Mouse (Mus musculus) neutrophil, adult 5-6 weeks (primary cell): ENCODE results near the gene Hnrnpm. TPM values are rescaled to one million over a fixed set of nuclear protein-coding genes. Genes with fewer than 3 reads are reported as not detected.

ENCODE experiments used
- ATAC-seq: fragments of 151-379, 151-347 bp; 2 replicates; pipeline ENCODE4 v1.8.0; 2017; ENCODE audit warnings: mild to moderate bottlenecking, moderate TSS enrichment; ENCODE audit not compliant: insufficient number of reproducible peaks, poor library complexity, low FRiP score, severe bottlenecking; ENCODE audit errors: extremely low read depth
- total RNA-seq: library from RNA; stranded (forward); fragments of 200-1000 nt; gene quantifications from 2 replicates; pipeline ENCODE4 v1.2.3, GENCODE M21; 2017

Gene Hnrnpm
- total RNA-seq, 1 experiment from 2014 or later: 353 TPM

DNA sequence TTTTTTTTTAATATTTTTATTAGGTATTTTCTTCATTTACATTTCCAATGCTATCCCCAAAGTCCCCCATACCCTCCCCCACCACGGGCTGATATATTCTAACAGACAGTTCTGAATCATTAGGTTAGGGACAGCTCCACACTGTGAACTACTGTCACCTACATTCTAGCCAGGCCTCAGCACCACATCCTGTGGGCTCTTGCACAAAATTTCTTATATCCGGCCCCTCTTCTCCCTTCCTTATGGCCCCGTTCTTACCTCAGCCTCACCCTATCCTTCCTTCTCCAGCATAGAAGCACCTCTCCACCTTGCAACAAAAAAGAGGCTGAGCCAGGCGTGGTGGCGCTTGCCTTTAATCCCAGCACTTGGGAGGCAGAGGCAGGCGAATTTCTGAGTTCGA lies 76.1 kb downstream of the Hnrnpm start:
- ATAC-seq: no peak

DNA sequence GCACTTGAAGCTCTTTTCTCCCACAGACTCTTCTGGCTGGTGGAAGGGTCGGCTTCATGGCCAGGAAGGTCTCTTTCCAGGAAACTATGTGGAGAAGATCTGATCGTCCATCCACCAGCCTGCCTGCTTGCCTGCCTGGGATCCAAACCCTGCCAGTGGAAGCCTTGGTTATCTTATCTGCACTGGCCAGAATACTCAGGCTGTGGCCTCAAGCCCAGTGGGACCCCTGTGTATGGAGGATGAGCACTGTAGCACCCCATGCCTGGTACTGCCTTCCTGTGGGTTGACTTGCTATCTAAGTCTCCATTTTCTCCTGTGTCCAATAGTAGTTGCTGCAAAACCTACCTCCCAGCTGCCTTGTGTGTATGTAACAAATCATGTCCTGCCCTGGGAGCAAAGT lies 79.4 kb downstream of the Hnrnpm start:
- ATAC-seq: no peak

DNA sequence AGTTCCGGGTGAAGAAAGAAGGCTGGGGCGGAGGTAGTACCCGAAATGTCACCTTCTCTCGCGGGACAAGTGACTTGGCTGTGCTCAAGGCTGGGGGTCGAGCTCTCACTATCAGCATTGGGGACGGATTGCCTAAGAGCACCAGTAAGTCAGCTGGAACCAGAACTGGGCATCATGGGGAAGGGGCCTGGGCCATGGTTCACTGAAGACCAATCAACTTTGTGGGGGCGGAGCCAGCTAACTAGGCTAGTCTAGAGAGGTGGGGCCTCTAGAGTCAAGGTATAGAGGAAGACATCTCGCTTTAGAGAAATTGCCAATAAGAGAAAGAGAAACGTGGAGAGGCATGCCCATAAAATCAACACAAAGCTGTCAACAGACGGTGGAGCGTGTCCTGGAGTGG lies 84.7 kb downstream of the Hnrnpm start:
- no peak for ATAC-seq

GRCm38 (mm10) chr17:33600831-33601230 lies 85.8 kb downstream of the Hnrnpm start:
- ATAC-seq: no peak

GRCm38 (mm10) chr17:33599836-33600475 lies 86.7 kb downstream of the Hnrnpm start:
- no peak for ATAC-seq

GRCm38 (mm10) chr17:33598506-33598905 lies 88.2 kb downstream of the Hnrnpm start:
- no peak for ATAC-seq

DNA sequence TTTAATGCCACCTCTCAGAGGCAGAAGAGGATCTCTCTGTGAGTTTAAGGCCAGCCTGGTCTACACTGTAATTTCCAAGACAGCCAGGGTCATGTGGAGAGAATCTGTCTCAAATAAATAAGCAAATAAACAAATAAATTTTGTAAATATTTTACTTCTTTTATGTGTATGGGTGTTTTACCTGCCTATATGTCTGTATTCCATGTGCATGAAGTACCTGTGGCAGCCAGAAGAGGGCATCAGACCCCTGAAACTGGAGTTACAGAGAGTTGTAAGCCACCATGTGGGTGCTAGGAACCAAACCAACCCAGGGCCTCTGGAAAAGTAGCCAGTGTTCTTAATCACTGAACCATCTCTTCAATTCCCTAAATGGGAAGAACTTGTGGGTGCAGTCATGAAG lies 89.4 kb downstream of the Hnrnpm start:
- no peak for ATAC-seq

Other genes starting within 250 kb of the Hnrnpm start
- 62.0 and 78.5 TPM in 2 replicates for gene Adamts10, start 162.7 kb downstream of the Hnrnpm start, total RNA-seq
- gene Myo1f, start 131.2 kb downstream of the Hnrnpm start, total RNA-seq: 383 and 399 TPM in 2 replicates
- gene Zfp414, start 57.8 kb downstream of the Hnrnpm start, total RNA-seq: 35.3 and 40.5 TPM in 2 replicates
- gene Pram1, start 48.8 kb downstream of the Hnrnpm start, total RNA-seq: 64.7 and 68.6 TPM in 2 replicates
- gene March2, start 31.8 kb upstream of the Hnrnpm start, total RNA-seq: 62.6 and 68.3 TPM in 2 replicates
- gene Rab11b, start 73.7 kb upstream of the Hnrnpm start, total RNA-seq: 33.9 and 50.0 TPM in 2 replicates
- gene Angptl4, start 95.0 kb upstream of the Hnrnpm start, total RNA-seq: 2.3 TPM in 1 of 2 replicates, not detected in the other
- gene Kank3, start 123.7 kb upstream of the Hnrnpm start, total RNA-seq: 3.1 and 4.0 TPM in 2 replicates
- 701 and 811 TPM in 2 replicates for gene Rps28, start 137.7 kb upstream of the Hnrnpm start, total RNA-seq
- 138 and 155 TPM in 2 replicates for gene Ndufa7, start 137.7 kb upstream of the Hnrnpm start, total RNA-seq
- gene Cd320, start 156.2 kb upstream of the Hnrnpm start, total RNA-seq: 1.6 and 2.9 TPM in 2 replicates
- gene Gm7029, start 187.0 kb upstream of the Hnrnpm start, total RNA-seq: not detected in 2 replicates
- 0.86 and 3.0 TPM in 2 replicates for gene Kifc1, start 203.8 kb upstream of the Hnrnpm start, total RNA-seq
- gene Platr17, start 218.3 kb upstream of the Hnrnpm start, total RNA-seq: 0.93 TPM in 1 of 2 replicates, not detected in the other
- 74.4 and 81.8 TPM in 2 replicates for gene Daxx, start 222.6 kb upstream of the Hnrnpm start, total RNA-seq
- gene Tapbp, start 229.0 kb upstream of the Hnrnpm start, total RNA-seq: 198 and 225 TPM in 2 replicates
- 39.3 and 41.3 TPM in 2 replicates for gene Zbtb22, start 229.0 kb upstream of the Hnrnpm start, total RNA-seq
- gene Rgl2, start 242.7 kb upstream of the Hnrnpm start, total RNA-seq: 146 and 180 TPM in 2 replicates